5 mouse cellular contexts compared by ENCODE assay signal in the genomic region with DNA sequence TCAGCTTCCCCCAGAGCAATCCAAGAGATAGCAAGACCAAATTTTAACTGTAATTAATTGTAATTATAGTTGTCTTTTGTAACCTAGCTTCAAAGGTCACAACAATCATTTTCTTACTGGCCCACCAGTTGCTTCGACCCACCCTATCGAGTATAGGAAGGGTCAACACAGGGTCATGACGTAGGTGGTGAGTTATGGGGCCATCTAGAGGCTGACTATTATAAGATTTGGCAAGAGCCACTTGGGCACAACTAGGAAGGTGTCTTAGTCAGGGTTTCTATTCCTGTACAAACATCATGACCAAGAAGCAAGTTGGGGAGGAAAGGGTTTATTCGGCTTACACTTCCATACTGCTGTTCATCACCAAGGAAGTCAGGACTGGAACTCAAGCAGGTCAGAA.
A peak's percentile ranks its signal among the peaks of the same experiment; 100 is the strongest.
DNase-seq lines count a peak whose midpoint lies in the region; ATAC-seq and TF ChIP-seq lines count a peak whose summit lies in the region.
"Not testable (repeated sequence)": the region's sequence is repeated elsewhere in the genome, so short reads cannot be mapped to it uniquely, and the experiment has no call there.

No protein-coding gene starts in this region.

- not testable (repeated sequence) for TF ChIP-seq EP300 in CH12.LX (IDR thresholded peaks at IDR 0.05; ENCODE audit: low read length)

- 0 out of 2 replicates have a peak, but pooled peaks have one; percentile 48 for ATAC-seq in erythroblast, adult 5-6 weeks (replicated peaks; ENCODE audit: low FRiP score, poor library complexity, severe bottlenecking)
- ATAC-seq in megakaryocyte progenitor cell, adult 5-6 weeks (replicated peaks; ENCODE audit: poor library complexity), result peak; percentile 60; the same call in 1 of the 2 replicates

- not testable (repeated sequence) for H3K4me3 ChIP-seq in CH12.LX (replicated peaks in 1 of 3; ENCODE audit: low read depth in 2 of 3, low read length in 2 of 3, poor library complexity in 1 of 3); liver, adult 2 months (ENCODE audit: insufficient read depth, low read depth, low read length)

- H3K9ac ChIP-seq in CH12.LX (ENCODE audit: insufficient read depth, low read depth); liver, adult 2 months (ENCODE audit: low read depth, low read length): not testable (repeated sequence)

- not testable (repeated sequence) for H3K79me2 ChIP-seq in CH12.LX (replicated peaks; ENCODE audit: control insufficient read depth, extremely low read depth, insufficient read depth, poor library complexity, severe bottlenecking); liver, adult 2 months (ENCODE audit: control insufficient read depth, insufficient read depth, low read length)

- H3K4me1 ChIP-seq in CH12.LX (ENCODE audit: control insufficient read depth in 1 of 2, insufficient read depth in 2 of 2), result peaks cover 0 to 13% of the 10 kb centered on the region in 2 experiments; a peak in 2 of 4 replicates
- not testable (repeated sequence) for H3K4me1 ChIP-seq in liver, adult 2 months (ENCODE audit: control insufficient read depth, insufficient read depth, low read length)

- H3K27ac ChIP-seq in CH12.LX (ENCODE audit: insufficient read depth, low read depth); liver, adult 2 months (replicated peaks; ENCODE audit: insufficient read depth, low read depth, low read length): not testable (repeated sequence)

- dilution Hi-C loops in CH12.LX (cut with MboI; ENCODE audit: extremely low pct_ligation_motif_present, extremely low pct_unique_long_range_greater_than_20kb, low sequenced_read_pairs), result not testable (repeated sequence)

- TF ChIP-seq RAD21 in CH12.LX (IDR thresholded peaks at IDR 0.05; ENCODE audit: low read depth, low read length), result peak; percentile 22

- not testable (repeated sequence) for DNase-seq in CH12.LX (ENCODE audit: extremely low read depth)
- DNase-seq in heart, adult 11 months, result peak; percentile 7
- DNase-seq in liver, adult 2 months (ENCODE audit: extremely low read depth, low read depth, low spot score), result peak; percentile 15

- H3K27me3 ChIP-seq in CH12.LX (replicated peaks); liver, adult 2 months (ENCODE audit: control insufficient read depth, insufficient read depth, low read length): not testable (repeated sequence)

- H3K4me2 ChIP-seq in CH12.LX (ENCODE audit: insufficient read depth, low read depth, poor library complexity, severe bottlenecking), result not testable (repeated sequence)

- in situ Hi-C loops in CH12.LX (cut with MboI; ENCODE audit: low pct_ligation_motif_present, low pct_unique_long_range_greater_than_20kb, low sequenced_read_pairs), result not testable (repeated sequence)

- not testable (repeated sequence) for TF ChIP-seq POLR2A in CH12.LX (IDR thresholded peaks at IDR 0.05; ENCODE audit: low read depth, low read length); liver, adult 2 months (IDR thresholded peaks at IDR 0.05; ENCODE audit: extremely low read depth, insufficient read depth, low read length)

- not testable (repeated sequence) for H3K36me3 ChIP-seq in CH12.LX (replicated peaks in 1 of 2; ENCODE audit: control insufficient read depth in 1 of 2, insufficient read depth in 1 of 2, low read length in 1 of 2); liver, adult 2 months (ENCODE audit: control insufficient read depth, insufficient read depth, low read length)

- 64% methylated on average over 4 of the region's 4 CpGs for WGBS in liver, adult 2 months

- TF ChIP-seq CTCF in CH12.LX (conservative IDR thresholded peaks at IDR 0.05 in 1 of 2, IDR thresholded peaks at IDR 0.05 in 1 of 2; ENCODE audit: low read depth in 2 of 2, low read length in 2 of 2), result peak in 1 of 2 experiments; percentile 36; a peak in 2 of 4 replicates
- not testable (repeated sequence) for TF ChIP-seq CTCF in liver, adult 2 months (IDR thresholded peaks at IDR 0.05; ENCODE audit: low read depth, low read length)

- H3K9me3 ChIP-seq in CH12.LX (replicated peaks; ENCODE audit: low read length), result not testable (repeated sequence)
